Mouse (Mus musculus): Measurements from ENCODE around the gene Gm7137. TPM values are rescaled to one million over a fixed set of nuclear protein-coding genes. Genes with fewer than 3 reads are reported as not detected.
"Not testable (repeated sequence)": the region's sequence is repeated elsewhere in the genome, so short reads cannot be mapped to it uniquely, and the experiment has no call there.

The Gm7137 gene
- 0.54 TPM in 1 of 2 replicates, not detected in the other for polyA plus RNA-seq (2015; fragmentation: Nextera tagmentation; extraction: Ambion mirVana)

- not testable (repeated sequence) for H3K4me2 ChIP-seq (replicated peaks); H3K27ac ChIP-seq (replicated peaks); H3K9me3 ChIP-seq (replicated peaks); H3K4me1 ChIP-seq; H3K36me3 ChIP-seq; ATAC-seq (ENCODE audit: insufficient number of reproducible peaks, low FRiP score, low TSS enrichment, low read depth); H3K9ac ChIP-seq; H3K4me3 ChIP-seq (replicated peaks); H3K27me3 ChIP-seq
- 75% methylated on average over 1 of the region's 1 CpGs for WGBS
Measured at GRCm38 (mm10) chr10:77787876-77788275, at the start of gene Gm7137. Gm7137 (minus strand) TSS chr10:77788200.

- no peaks in the 10 kb centered on the region for H3K9me3 ChIP-seq (replicated peaks)
- no peaks in the 10 kb centered on the region for H3K4me1 ChIP-seq
- no peak within 1 kb of the TSS for H3K4me3 ChIP-seq (replicated peaks)
- WGBS, result 54% methylated on average over 9 of the region's 9 CpGs
- H3K27ac ChIP-seq (replicated peaks), result no peak within 1 kb of the TSS
- H3K4me2 ChIP-seq (replicated peaks), result no peak within 1 kb of the TSS
- no peaks in the 10 kb centered on the region for H3K36me3 ChIP-seq
- no peak within 1 kb of the TSS for H3K9ac ChIP-seq
- no peaks in the 10 kb centered on the region for H3K27me3 ChIP-seq
- no peak for ATAC-seq (ENCODE audit: insufficient number of reproducible peaks, low FRiP score, low TSS enrichment, low read depth)
Measured at GRCm38 (mm10) chr10:77835647-77836046, 47.6 kb upstream of the Gm7137 start, which contains the start of gene Krtap10-10. Krtap10-10 (plus strand) TSS chr10:77835947.

GRCm38 (mm10) chr10:77826951-77827350 lies 39.0 kb upstream of the Gm7137 start, which contains the start of gene Krtap10-4:
Krtap10-4 (minus strand) TSS chr10:77827095.
- no peak within 1 kb of the TSS for H3K9ac ChIP-seq
- H3K27me3 ChIP-seq, result no peaks in the 10 kb centered on the region
- H3K27ac ChIP-seq (replicated peaks), result no peak within 1 kb of the TSS
- no peak within 1 kb of the TSS for H3K4me3 ChIP-seq (replicated peaks)
- no peak for ATAC-seq (ENCODE audit: insufficient number of reproducible peaks, low FRiP score, low TSS enrichment, low read depth)
- H3K9me3 ChIP-seq (replicated peaks), result no peaks in the 10 kb centered on the region
- no peak within 1 kb of the TSS for H3K4me2 ChIP-seq (replicated peaks)
- no peaks in the 10 kb centered on the region for H3K36me3 ChIP-seq
- WGBS, result 53% methylated on average over 6 of the region's 6 CpGs
- H3K4me1 ChIP-seq, result no peaks in the 10 kb centered on the region

GRCm38 (mm10) chr10:77819203-77819602 lies 31.2 kb upstream of the Gm7137 start:
- ATAC-seq (ENCODE audit: insufficient number of reproducible peaks, low FRiP score, low TSS enrichment, low read depth), result no peak
- Histone ChIP-seq H3K9ac (no peak overlapping the region), H3K4me3 (replicated peaks) (no peak overlapping the region), H3K4me2 (replicated peaks) (no peak overlapping the region), H3K9me3 (replicated peaks) (no peaks in the 10 kb centered on the region), H3K4me1 (no peaks in the 10 kb centered on the region), H3K27ac (replicated peaks) (no peak overlapping the region), H3K36me3 (no peaks in the 10 kb centered on the region), H3K27me3 (no peaks in the 10 kb centered on the region)
- WGBS, result 24% methylated on average over 4 of the region's 4 CpGs

GRCm38 (mm10) chr10:77818523-77818922 lies 30.5 kb upstream of the Gm7137 start:
- H3K27ac ChIP-seq (replicated peaks), result no peak overlapping the region
- no peaks in the 10 kb centered on the region for H3K27me3 ChIP-seq
- H3K4me1 ChIP-seq, result no peaks in the 10 kb centered on the region
- H3K36me3 ChIP-seq, result no peaks in the 10 kb centered on the region
- no peak overlapping the region for H3K9ac ChIP-seq
- H3K9me3 ChIP-seq (replicated peaks), result no peaks in the 10 kb centered on the region
- H3K4me3 ChIP-seq (replicated peaks), result no peak overlapping the region
- no peak overlapping the region for H3K4me2 ChIP-seq (replicated peaks)
- peak; percentile 37; the same call in 1 of the 2 replicates for ATAC-seq (ENCODE audit: insufficient number of reproducible peaks, low FRiP score, low TSS enrichment, low read depth)
- 95% methylated on average over 4 of the region's 4 CpGs for WGBS

GRCm38 (mm10) chr10:77815514-77815913 lies 27.5 kb upstream of the Gm7137 start:
- Histone ChIP-seq H3K36me3 (no peaks in the 10 kb centered on the region), H3K4me1 (no peaks in the 10 kb centered on the region), H3K27me3 (no peaks in the 10 kb centered on the region), H3K27ac (replicated peaks) (no peak overlapping the region), H3K9ac (no peak overlapping the region), H3K4me2 (replicated peaks) (no peak overlapping the region), H3K4me3 (replicated peaks) (no peak overlapping the region), H3K9me3 (replicated peaks) (no peaks in the 10 kb centered on the region)
- ATAC-seq (ENCODE audit: insufficient number of reproducible peaks, low FRiP score, low TSS enrichment, low read depth), result no peak
- 36% methylated on average over 5 of the region's 5 CpGs for WGBS

- Histone ChIP-seq H3K36me3 (no peaks in the 10 kb centered on the region), H3K9me3 (replicated peaks) (no peaks in the 10 kb centered on the region), H3K4me3 (replicated peaks) (no peak within 1 kb of the TSS), H3K27ac (replicated peaks) (no peak within 1 kb of the TSS), H3K27me3 (no peaks in the 10 kb centered on the region), H3K4me1 (no peaks in the 10 kb centered on the region), H3K4me2 (replicated peaks) (no peak within 1 kb of the TSS), H3K9ac (no peak within 1 kb of the TSS)
- no peak for ATAC-seq (ENCODE audit: insufficient number of reproducible peaks, low FRiP score, low TSS enrichment, low read depth)
- 48% methylated on average over 3 of the region's 4 CpGs for WGBS
Measured at GRCm38 (mm10) chr10:77814382-77814781, 26.4 kb upstream of the Gm7137 start, which contains the start of gene Gm2696. Gm2696 (plus strand) TSS chr10:77814682.

- H3K4me2 ChIP-seq (replicated peaks), result no peak within 1 kb of the TSS
- H3K9ac ChIP-seq, result no peak within 1 kb of the TSS
- no peak for ATAC-seq (ENCODE audit: insufficient number of reproducible peaks, low FRiP score, low TSS enrichment, low read depth)
- no peaks in the 10 kb centered on the region for H3K36me3 ChIP-seq
- H3K4me1 ChIP-seq, result no peaks in the 10 kb centered on the region
- H3K9me3 ChIP-seq (replicated peaks), result no peaks in the 10 kb centered on the region
- WGBS, result 61% methylated on average over 5 of the region's 5 CpGs
- H3K27me3 ChIP-seq, result no peaks in the 10 kb centered on the region
- no peak within 1 kb of the TSS for H3K27ac ChIP-seq (replicated peaks)
- no peak within 1 kb of the TSS for H3K4me3 ChIP-seq (replicated peaks)
Measured at GRCm38 (mm10) chr10:77811743-77812142, 23.7 kb upstream of the Gm7137 start, which contains the start of gene Gm9507. Gm9507 (minus strand) TSS chr10:77811843.

GRCm38 (mm10) chr10:77804095-77804494 lies 16.1 kb upstream of the Gm7137 start:
- Histone ChIP-seq H3K36me3 (no peaks in the 10 kb centered on the region), H3K9me3 (replicated peaks) (no peaks in the 10 kb centered on the region), H3K27ac (replicated peaks) (no peak overlapping the region), H3K27me3 (no peaks in the 10 kb centered on the region), H3K4me2 (replicated peaks) (no peak overlapping the region), H3K9ac (no peak overlapping the region), H3K4me3 (replicated peaks) (no peak overlapping the region), H3K4me1 (no peaks in the 10 kb centered on the region)
- WGBS, result 74% methylated on average over 3 of the region's 3 CpGs
- no peak for ATAC-seq (ENCODE audit: insufficient number of reproducible peaks, low FRiP score, low TSS enrichment, low read depth)

- no peak for ATAC-seq (ENCODE audit: insufficient number of reproducible peaks, low FRiP score, low TSS enrichment, low read depth)
- Histone ChIP-seq H3K9ac (no peak within 1 kb of the TSS), H3K4me3 (replicated peaks) (no peak within 1 kb of the TSS), H3K4me1 (peaks cover 7% of the 10 kb centered on the region; the same call in 1 of the 2 replicates), H3K36me3 (no peaks in the 10 kb centered on the region), H3K27ac (replicated peaks) (no peak within 1 kb of the TSS), H3K4me2 (replicated peaks) (no peak within 1 kb of the TSS), H3K9me3 (replicated peaks) (no peaks in the 10 kb centered on the region), H3K27me3 (no peaks in the 10 kb centered on the region)
- WGBS, result 55% methylated on average over 8 of the region's 8 CpGs
Measured at GRCm38 (mm10) chr10:77798921-77799508, 11.0 kb upstream of the Gm7137 start, which contains the start of gene Gm19668. Gm19668 (minus strand) TSS chr10:77799133.

GRCm38 (mm10) chr10:77798164-77798920 lies 10.3 kb upstream of the Gm7137 start:
- not testable (repeated sequence) for H3K9me3 ChIP-seq (replicated peaks); H3K27ac ChIP-seq (replicated peaks); H3K36me3 ChIP-seq; H3K27me3 ChIP-seq; H3K4me2 ChIP-seq (replicated peaks); H3K4me3 ChIP-seq (replicated peaks); ATAC-seq (ENCODE audit: insufficient number of reproducible peaks, low FRiP score, low TSS enrichment, low read depth); H3K4me1 ChIP-seq; H3K9ac ChIP-seq
- WGBS, result 34% methylated on average over 3 of the region's 3 CpGs

Measured in embryonic facial prominence, embryonic 15.5 days (tissue).